Mouse (Mus musculus): ENCODE measurements around the gene Rnf187.
"Not testable (repeated sequence)": the region's sequence is repeated elsewhere in the genome, so short reads cannot be mapped to it uniquely, and the experiment has no call there.

Gene Rnf187

DNA sequence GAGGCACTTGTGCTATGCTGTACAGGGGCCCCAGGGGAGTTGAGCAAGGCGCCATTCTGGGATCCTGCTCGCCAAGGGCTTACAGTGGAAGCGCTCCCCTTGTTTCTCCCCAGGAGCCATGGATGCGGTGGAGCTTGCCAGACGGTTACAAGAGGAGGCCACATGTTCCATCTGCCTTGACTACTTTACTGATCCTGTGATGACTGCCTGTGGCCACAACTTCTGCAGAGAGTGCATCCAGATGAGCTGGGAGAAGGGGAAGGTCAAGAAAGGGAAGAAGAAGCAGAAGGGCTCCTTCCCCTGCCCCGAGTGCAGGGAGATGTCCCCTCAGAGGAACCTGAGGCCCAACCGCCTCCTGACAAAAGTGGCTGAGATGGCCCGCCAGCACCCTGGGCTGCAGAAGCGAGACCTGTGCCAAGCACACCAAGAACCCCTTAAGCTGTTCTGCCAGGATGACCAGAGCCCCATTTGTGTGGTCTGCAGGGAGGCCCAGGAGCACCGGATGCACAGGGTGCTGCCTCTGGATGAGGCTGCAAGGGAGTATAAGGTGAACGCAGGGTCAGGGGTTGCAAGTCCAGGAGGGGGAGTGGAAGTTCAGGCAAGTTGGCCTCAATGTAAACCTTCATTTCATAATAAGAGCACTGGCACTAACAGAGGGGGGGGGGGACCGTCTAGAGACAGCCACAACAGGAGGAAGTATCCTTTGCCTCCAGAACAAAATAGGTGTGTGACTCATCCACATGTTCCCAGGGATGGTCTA, 26.5 kb upstream of the Rnf187 start:
- DNase-seq (ENCODE audit: low spot score in 2 of 2) = no peak

GRCm38 (mm10) chr11:58964216-58964615, 25.5 kb upstream of the Rnf187 start:
- no peak for DNase-seq (ENCODE audit: low spot score in 2 of 2)

DNA sequence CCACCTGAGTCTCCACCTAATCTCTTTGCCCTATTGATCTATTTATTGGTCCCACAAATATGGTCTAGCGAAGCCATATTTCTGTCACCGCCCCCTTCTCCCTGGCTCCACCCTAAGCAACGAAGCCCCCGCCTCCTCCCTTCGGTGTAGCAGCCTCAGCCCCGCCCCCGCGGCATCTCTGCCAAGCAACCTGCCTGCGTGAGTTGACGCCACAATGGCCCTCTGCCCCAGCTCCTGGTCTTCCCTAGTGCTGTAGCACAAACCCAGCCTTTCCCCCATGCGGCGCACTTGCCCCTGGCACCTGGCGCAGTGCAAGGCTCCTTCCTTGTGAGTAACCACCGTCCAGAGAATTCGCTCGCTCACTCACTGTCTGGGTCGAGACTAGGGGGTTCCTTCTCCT, 24.8 kb upstream of the Rnf187 start:
- no peak for DNase-seq (ENCODE audit: low spot score in 2 of 2)

- DNase-seq (ENCODE audit: low spot score in 2 of 2) = no peak
Measured at GRCm38 (mm10) chr11:58961364-58962177, 22.9 kb upstream of the Rnf187 start.

- peak; percentile 87 to 91 for DNase-seq (ENCODE audit: low spot score in 2 of 2)
Measured at GRCm38 (mm10) chr11:58959921-58960465, 21.3 kb upstream of the Rnf187 start.

GRCm38 (mm10) chr11:58959186-58959825, 20.6 kb upstream of the Rnf187 start:
- no peak for DNase-seq (ENCODE audit: low spot score in 2 of 2)

- DNase-seq (ENCODE audit: low spot score in 2 of 2) = no peak
Measured at GRCm38 (mm10) chr11:58958536-58958935, 19.8 kb upstream of the Rnf187 start.

DNA sequence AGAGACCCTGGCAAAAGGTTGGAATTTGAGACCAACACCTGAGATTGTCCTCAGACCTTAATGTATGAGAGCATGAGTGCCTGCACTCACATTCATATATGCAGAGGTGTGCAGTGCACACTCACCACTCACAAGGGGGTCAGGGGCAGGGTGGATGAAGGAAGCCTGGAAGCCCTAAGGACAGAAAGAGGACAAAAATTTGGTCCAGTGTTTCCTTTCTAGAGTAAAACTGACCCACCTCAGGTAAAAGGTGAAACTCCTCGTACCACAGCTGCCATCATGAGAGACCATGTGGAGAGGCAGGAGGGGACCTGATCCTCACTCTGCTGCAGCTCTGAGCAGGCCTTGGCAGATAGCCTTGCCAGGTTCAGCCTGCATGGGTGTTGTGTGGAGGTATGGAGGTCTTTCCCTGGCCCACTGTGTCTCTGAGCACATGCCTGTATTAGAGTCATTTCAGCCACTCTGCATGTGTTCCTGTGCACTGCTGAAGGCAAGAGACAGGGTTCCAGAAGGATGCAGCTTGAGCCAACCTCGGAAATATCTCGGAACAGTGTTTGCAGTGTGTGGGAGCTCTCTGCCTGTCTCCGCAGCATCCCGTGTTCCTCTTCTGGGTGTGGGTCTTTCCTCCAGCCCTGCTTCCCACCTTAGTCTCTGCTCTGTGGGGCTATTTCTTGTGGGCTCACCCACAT, 18.7 kb upstream of the Rnf187 start:
- peak in 1 of 2 experiments; percentile 51 for DNase-seq (ENCODE audit: low spot score in 2 of 2)

- DNase-seq (ENCODE audit: low spot score in 2 of 2) = no peak
Measured at GRCm38 (mm10) chr11:58955868-58956257, 17.1 kb upstream of the Rnf187 start.

- peak in 1 of 2 experiments; percentile 38 for DNase-seq (ENCODE audit: low spot score in 2 of 2)
Measured at GRCm38 (mm10) chr11:58955143-58955867, 16.6 kb upstream of the Rnf187 start.

DNA sequence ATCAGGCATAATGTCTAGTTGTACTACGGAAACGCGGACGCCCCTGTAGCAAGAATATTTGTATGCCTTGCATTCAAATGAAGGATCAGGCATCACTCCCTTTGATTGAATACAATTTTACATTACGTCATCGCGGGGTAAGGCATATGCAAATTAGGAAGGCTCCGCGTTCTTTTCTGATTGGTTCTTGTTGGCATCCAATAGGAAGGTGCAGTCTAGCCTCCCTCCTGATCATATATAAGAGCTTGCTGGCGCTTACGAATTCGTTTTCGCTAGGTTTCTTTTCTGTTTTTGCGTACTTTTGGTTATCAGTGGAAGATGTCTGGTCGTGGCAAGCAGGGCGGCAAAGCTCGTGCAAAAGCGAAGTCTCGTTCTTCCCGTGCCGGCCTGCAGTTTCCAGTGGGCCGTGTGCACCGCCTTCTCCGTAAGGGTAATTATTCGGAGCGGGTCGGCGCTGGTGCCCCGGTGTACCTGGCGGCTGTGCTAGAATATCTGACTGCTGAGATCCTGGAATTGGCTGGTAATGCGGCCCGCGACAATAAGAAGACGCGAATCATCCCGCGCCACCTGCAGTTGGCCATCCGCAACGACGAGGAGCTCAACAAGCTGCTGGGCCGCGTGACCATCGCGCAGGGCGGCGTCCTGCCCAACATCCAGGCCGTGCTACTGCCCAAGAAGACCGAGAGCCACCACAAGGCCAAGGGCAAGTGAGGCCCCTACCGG, 15.9 kb upstream of the Rnf187 start, which contains the start of the genes Hist3h2a and Trim17:
TSS of gene Hist3h2a (plus strand) at position 266 of the 723 bp plus-strand sequence.
TSS of gene Trim17 (plus strand) at position 266 of the 723 bp plus-strand sequence.
- peak; percentile 91 to 97 for DNase-seq (ENCODE audit: low spot score in 2 of 2)

- not testable (repeated sequence) for DNase-seq (ENCODE audit: low spot score in 2 of 2)
Measured at GRCm38 (mm10) chr11:58954170-58954419, 15.4 kb upstream of the Rnf187 start.

- DNase-seq (ENCODE audit: low spot score in 2 of 2) = peak in 1 of 2 experiments; percentile 48
Measured at GRCm38 (mm10) chr11:58953351-58954169, 14.8 kb upstream of the Rnf187 start.

- DNase-seq (ENCODE audit: low spot score in 2 of 2) = no peak
Measured at GRCm38 (mm10) chr11:58951210-58951609, 12.5 kb upstream of the Rnf187 start.

DNA sequence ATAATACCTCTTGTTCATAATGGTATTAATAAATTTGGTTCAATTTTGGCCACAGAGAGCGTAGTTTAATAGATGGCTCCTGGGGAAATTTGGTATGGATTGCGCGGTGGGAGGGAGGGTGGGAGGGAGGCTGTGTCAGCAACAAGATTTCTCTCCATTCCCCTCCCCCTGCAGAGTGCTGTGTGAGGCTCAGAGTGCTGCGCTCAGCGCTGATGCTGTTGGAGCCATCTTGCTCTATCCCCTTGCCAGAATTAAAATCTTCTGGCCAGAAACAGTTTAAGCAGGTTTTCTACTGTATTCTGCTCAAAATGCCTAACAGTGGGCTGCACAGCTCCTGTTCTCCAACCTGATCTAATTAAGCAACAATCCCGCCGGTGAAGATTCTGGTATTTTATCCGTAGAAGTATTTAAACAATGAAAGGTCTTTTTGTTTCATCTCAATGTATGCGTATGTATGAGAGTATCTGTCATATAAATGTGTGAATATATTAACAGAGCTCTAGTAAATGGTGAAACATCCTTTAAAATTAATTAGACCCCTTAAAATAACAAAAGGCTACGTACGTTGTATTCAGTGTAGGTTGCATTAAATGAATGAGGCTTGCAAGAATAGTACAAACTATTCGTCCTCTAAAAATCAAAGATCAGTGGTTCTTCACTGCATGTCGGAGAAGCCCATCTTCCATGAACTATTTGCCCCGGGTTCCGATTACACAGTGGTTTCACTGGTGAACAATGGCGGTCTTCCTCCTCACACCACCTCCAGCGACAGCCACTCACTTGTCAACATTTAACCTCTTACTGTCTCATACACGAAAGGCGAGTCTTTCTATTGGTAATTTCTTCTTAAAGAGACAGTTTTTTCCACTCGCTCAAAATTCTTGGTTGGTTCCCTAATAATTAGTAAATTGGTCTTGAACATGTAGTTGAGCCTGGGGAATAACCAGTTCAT, 11.0 kb upstream of the Rnf187 start:
- peak; percentile 83 to 89 for DNase-seq (ENCODE audit: low spot score in 2 of 2)

DNA sequence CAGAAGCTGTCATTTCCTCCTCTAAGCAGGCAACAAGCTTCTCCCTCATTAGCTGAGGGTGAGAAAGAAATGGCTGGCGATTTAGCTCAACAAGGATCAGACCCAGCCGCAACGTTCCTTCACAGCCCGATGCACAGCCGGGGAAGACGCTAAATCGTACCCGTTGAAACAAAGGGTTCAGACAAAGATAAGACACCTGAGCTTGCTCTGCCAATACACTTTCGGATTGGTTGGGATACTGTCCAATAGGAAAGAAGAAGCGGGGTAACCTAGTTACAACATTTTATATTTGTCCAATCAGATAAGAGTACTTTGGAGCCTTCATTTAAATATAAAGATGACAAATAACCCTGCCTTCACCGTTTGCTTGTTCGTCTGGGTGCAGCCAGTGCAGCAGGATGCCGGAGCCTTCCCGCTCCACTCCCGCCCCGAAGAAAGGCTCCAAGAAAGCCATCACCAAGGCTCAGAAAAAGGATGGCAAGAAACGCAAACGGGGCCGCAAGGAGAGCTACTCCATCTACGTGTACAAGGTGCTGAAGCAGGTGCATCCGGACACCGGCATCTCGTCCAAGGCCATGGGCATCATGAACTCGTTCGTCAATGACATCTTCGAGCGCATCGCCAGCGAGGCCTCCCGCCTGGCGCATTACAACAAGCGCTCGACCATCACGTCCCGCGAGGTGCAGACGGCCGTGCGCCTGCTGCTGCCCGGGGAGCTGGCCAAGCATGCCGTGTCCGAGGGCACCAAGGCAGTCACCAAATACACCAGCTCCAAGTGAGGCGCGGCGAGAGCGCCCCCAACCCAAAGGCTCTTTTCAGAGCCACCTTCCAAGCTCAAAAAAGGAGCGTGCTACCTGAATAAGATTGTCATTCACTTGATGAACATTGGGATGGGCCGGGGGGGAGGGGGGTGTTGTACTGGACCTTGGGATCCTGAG, 10.1 kb upstream of the Rnf187 start, which contains the start of gene Hist3h2ba:
TSS of gene Hist3h2ba (plus strand) at position 379 of the 938 bp plus-strand sequence.
- DNase-seq (ENCODE audit: low spot score in 2 of 2) = peak; percentile 85 to 91

All from right cerebral cortex, postnatal 10 days (tissue).